Mouse (Mus musculus) gastrocnemius, postnatal 36 days (tissue): ENCODE measurements around the gene Tbc1d10c. TPM values are rescaled to one million over a fixed set of nuclear protein-coding genes. Genes with fewer than 3 reads are reported as not detected.
A peak's percentile ranks its signal among the peaks of the same experiment; 100 is the strongest.

ENCODE experiments used
- DNase-seq, 2 experiments: peaks; one replicate each; pipeline ENCODE4 v3.0.0; 2022
- intact Hi-C: fragments of 180-260 bp; cut with DNase I; formaldehyde crosslinking; loops from one replicate; pipeline ENCODE4 v1.15.1; 2025
- total RNA-seq, 2 experiments: library from RNA; stranded (reverse); gene quantifications; 2 replicates each; pipeline ENCODE4 v1.2.3; 2021

Gene Tbc1d10c
- total RNA-seq, 2 experiments from 2014 or later, result 4.7 to 5.6 TPM

DNA sequence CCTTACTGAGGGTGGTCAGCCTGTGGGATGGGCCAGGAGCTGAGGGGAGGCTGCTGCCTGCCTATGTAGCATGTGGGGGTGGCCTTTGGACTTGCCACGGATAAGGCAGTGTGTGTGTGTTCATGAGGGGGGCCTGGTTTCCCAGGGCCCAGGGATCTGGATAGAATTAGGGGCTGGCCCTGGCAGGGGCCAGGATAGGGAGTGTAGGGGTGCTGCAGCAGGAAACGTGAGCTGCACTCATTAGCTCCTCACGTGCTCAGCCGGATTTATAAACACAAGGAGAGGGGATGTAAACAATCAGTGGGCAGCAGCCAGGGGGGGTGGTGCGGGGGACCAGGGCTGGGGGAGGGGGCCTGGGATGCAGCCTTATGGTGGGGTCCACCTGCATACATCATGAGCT, 26.1 kb upstream of the Tbc1d10c start:
- intact Hi-C loops, result no loop called here
- no peak for DNase-seq

GRCm38 (mm10) chr19:4216041-4216685, 25.1 kb upstream of the Tbc1d10c start:
- intact Hi-C loops, result no loop called here
- DNase-seq, result no peak

DNA sequence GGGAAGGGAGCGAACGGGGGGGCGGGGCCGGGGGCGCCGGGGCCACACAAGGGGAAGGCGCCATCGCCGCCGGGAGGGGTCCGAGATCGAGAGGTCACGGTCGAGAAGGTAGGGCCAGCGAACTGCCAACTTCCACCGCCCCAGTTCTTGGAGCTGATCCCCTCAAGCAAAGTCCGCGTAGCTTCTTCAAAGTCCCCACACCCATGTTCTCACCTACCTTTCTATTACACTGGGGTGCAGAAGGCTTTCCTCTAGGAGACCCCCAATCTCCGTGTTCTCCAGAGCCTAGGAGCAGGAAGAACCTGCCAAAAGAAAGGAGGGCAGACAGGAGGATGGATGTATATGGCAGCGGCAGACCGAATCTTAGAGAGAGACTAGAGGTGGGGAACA, 24.4 kb upstream of the Tbc1d10c start:
- intact Hi-C loops, result no loop called here
- no peak for DNase-seq

GRCm38 (mm10) chr19:4214771-4215450, 23.8 kb upstream of the Tbc1d10c start:
- no peak for DNase-seq

DNA sequence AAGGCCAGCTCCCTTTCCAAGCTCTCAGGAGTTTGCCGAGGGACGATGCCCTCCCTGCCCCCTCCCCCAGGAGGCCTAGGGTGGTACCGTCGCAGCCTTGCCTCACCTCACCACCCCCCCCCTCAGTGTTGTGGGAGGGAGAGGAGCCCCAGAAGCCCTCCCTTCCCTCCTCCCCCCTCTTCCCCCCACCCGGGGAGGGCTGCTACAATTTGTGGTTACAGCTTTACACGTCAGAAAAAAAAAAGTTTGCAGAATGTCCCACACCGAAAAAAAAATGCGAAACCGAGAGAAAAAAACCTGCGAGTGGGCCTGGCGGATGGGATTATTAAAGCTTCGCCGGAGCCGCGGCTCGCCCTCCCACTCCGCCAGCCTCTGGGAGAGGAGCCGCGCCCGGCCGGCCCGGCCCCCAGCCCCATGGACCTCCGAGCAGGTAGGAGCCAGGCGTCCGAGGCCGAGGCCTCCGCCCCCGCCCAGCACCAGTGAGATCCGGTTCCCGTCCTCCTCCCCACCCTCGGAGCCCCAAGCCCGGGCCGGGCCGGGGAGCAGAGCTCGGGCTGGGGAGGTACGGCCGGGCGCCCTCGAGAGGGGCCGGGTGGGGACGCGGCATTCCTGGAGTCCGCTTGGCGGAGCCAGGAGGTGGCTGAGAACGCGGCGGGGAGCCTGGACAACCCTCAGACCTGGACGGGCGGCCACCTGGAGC, 23.1 kb upstream of the Tbc1d10c start, which contains the start of the genes Clcf1 and AC109138.7:
Gene Clcf1 (plus strand): TSS at position 168 of the 700 bp plus-strand sequence.
Gene AC109138.7 (plus strand): TSS at position 287 of the 700 bp plus-strand sequence.
- DNase-seq, result peak in 1 of 2 experiments; percentile 43
- intact Hi-C loops, result no loop called here

More at GRCm38 (mm10) chr19:4214771-4215450, 23.8 kb upstream of the Tbc1d10c start:
- intact Hi-C loops, result no loop called here

DNA sequence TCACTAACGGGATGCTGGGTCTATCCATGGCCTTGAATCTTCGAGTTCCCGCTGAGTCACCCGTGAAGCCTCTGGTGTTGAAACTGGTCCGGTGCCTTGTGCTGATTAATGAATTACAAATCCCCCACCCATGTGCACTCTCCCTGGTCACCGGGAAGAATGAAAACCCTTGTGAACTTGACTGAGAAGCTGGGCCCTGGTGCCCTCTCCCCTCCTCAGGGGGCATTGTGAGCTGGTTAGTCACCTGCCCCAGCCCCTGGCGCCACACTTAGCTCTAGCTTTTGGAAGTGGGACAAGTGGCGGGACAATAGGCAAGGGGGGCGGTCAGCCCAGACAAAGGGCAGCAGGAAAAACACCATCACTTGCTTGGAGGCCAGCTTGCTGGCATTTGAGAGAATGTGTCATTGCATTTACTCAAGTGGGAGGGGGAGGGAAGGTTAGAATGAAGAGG, 22.5 kb upstream of the Tbc1d10c start:
- DNase-seq, result no peak
- intact Hi-C loops, result no loop called here

- intact Hi-C loops, result no loop called here
- no peak for DNase-seq
Measured at GRCm38 (mm10) chr19:4211891-4212588, 21.0 kb upstream of the Tbc1d10c start.

DNA sequence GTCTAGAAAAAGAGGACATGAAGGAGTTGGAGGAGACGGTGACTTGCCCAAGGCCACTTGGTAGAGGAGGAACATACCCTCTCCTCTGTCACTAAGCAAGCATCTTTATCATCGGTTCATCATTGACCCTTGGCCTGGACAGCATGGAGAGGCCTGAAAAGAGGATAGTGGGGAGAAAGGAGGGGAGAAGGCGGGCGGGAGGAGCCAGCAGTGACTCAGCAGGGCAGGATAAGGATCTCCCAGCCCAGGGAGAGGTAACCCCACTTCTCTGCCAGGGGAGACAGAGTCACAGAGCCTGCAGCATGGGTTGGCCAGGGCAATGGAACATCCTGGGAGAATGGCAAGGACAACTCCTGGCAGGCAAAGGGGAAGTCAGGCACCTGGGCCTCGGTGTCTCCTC, 17.5 kb upstream of the Tbc1d10c start:
- DNase-seq, result no peak
- intact Hi-C loops, result loop anchor here (5.0 kb wide), 1 partner anchor 99 kb away; the partner anchor contains the start of gene Grk2

- intact Hi-C loops, result loop anchor here (1.0 to 5.0 kb wide), 2 partner anchors 21 to 100 kb away; partner anchors contain the start of gene Grk2
Measured at GRCm38 (mm10) chr19:4206971-4207370, 15.9 kb upstream of the Tbc1d10c start.

DNA sequence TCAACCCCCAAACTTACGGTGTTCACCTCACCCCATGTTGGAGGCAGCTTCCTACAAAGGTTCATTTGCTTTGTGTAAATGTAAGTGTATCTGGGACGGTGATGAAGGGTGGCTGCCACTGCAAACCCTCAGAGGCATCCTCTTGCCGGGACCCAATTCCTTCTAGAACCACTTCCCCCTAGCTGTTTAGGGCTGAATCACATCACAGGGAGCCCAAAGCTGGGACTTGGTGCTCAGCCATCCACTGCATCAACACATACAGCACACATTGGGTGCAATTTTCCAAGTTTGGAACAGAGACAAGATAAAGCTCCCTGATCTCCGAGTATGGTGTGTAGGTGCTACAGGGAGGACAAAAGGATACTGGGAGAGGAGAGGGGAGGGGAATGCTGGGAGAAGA, 13.8 kb upstream of the Tbc1d10c start:
- no peak for DNase-seq
- intact Hi-C loops, result loop anchor here (5.0 kb wide), 1 partner anchor 102 kb away; the partner anchor contains the start of gene Grk2

More at GRCm38 (mm10) chr19:4206971-4207370, 15.9 kb upstream of the Tbc1d10c start:
- peak; percentile 52 to 65 for DNase-seq

- DNase-seq, result no peak
- intact Hi-C loops, result no loop called here
Measured at GRCm38 (mm10) chr19:4203604-4204326, 12.7 kb upstream of the Tbc1d10c start.

GRCm38 (mm10) chr19:4203148-4203547, 12.1 kb upstream of the Tbc1d10c start:
- DNase-seq, result no peak
- intact Hi-C loops, result no loop called here

DNA sequence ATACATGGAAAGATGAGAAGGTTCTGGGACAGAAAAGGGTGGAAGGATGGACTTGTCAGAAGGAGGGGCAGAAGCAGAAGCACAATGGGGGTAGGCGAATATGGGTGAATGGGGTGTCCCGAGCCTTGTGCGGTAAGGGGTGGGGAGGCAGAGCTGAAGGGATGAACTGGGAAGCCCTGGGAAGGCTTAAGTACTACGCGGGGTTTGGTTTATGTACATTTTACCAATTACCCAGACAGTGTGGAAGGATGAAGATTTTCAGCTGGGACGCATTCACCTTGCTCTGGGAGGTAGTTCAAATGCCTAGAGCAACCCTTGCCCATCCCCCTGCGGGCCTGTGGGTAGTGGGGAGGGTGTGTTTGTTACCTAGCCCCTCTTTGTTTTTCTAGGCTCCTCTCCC, 11.1 kb upstream of the Tbc1d10c start:
- no peak for DNase-seq
- intact Hi-C loops, result no loop called here

- intact Hi-C loops, result no loop called here
- peak; percentile 89 to 94 for DNase-seq
Measured at GRCm38 (mm10) chr19:4201291-4201909, 10.3 kb upstream of the Tbc1d10c start, which contains the start of gene Rad9a. Rad9a (minus strand) TSS chr19:4201662.

DNA sequence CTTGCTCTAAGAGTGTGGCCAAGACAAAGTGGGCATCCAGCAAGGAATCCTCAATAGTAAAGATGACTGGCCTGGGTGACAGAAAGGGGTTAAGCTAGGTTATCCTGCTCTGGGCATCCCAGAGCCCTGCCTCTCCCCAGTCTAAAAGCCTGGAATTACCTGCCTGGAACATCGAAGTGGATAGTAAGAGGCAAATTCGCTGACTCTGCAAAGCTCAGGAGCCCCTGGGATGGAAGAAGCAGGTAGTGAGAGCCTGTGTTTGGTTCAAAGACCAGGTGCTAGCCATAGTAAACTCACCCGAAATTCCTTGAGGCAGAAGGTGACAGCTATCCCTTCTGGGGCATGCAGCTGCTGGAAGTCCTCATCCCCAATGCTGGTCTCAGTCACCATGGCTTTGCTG, 6.1 kb upstream of the Tbc1d10c start:
- DNase-seq, result no peak
- intact Hi-C loops, result no loop called here

DNA sequence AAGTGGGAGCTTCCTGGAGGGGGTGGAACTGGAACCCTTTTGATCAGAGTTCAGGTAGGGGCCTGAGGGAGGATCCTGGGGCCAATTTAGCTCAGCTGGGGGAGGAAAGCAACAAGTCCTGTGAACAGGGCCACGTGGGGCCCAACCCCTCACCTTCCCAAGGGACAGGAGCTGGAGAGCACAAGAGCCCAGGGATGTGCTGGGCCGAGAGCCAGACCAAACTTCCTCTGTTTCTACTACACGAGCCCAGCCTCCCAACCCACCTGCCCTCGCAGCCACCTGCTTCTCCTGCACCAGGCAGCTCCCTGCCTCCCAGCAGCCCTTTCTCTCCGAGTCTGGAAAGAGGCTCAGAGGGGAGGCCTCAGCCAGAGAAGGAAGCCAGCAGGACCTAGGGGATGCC, 5.5 kb upstream of the Tbc1d10c start:
- intact Hi-C loops, result no loop called here

DNA sequence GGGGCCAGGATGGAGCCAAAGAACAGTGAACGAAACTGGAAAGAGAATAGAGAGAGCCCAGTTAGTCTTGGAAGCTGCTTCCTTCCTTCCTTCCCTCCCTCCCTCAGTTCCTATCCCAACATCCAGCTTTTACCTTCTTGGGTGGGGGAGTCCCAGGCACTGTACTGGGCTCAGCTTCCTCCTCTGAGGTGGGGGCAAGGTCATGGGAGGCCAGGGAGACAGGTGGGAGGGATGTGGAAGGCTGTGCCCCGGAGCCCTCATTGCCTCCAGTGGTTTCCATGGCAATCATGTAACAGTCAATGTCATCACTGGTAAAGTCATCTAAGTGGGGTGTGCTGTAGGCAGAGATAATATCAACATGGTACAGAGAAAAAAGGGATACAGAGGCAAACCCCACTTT, 5.0 kb upstream of the Tbc1d10c start:
- DNase-seq, result no peak
- intact Hi-C loops, result no loop called here

More for the DNA sequence above, 5.5 kb upstream of the Tbc1d10c start:
- no peak for DNase-seq

DNA sequence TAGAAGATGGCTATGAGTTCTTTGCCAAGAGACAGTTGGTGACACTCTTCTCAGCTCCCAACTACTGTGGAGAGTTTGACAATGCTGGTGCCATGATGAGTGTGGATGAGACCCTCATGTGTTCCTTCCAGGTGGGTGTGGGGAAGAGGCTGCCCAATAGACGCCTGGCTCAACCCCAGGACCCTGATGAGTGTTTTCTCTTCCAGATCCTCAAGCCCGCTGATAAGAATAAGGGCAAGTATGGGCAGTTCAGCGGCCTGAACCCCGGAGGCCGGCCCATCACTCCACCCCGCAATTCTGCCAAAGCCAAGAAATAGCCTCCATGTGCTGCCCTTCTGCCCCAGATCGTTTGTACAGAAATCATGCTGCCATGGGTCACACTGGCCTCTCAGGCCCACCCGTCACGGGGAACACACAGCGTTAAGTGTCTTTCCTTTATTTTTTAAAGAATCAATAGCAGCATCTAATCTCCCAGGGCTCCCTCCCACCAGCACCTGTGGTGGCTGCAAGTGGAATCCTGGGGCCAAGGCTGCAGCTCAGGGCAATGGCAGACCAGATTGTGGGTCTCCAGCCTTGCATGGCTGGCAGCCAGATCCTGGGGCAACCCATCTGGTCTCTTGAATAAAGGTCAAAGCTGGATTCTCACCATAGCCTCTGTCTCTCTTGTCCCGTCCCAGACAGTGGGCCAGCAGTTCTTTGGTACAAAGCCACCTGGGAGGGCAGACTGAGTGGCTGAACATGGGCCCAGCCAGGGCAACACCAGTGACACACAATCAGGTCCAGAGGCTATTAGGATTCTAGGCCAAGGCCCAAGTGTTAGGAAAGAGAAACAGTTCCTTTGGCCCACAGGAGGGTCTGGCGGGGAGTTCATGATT, 3.9 kb upstream of the Tbc1d10c start:
- intact Hi-C loops, result no loop called here
- DNase-seq, result no peak
